Mouse (Mus musculus): Measurements from ENCODE around the gene Myrip. TPM values are rescaled to one million over a fixed set of nuclear protein-coding genes. Genes with fewer than 3 reads are reported as not detected.
"Not testable (repeated sequence)": the region's sequence is repeated elsewhere in the genome, so short reads cannot be mapped to it uniquely, and the experiment has no call there.

Myrip gene
- total RNA-seq, 2 experiments from 2014 or later, result not detected

- ATAC-seq (replicated peaks; ENCODE audit: low FRiP score, poor library complexity, severe bottlenecking), result no peak
These were observed 21.6 kb downstream of the Myrip start for GRCm38 (mm10) chr9:120322702-120323426.

DNA sequence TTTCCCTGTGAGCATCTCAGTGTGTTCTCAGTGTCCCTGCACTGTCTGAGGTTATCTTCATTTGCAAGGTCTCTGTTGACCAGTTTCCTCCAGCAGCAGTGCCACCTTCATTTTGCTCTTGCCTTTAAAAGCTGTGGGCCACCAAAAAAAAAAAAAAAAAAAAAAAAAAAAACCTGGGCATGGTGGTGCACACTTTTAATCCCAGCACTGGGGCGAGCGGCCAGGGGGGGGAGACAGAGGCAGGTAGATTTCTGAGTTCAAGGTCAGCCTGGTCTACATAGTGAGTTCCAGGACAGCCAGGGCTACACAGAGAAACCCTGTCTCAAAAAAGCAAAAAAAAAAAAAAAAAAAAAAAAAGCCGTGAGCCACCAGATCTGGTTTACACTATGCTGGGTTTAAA lies 29.7 kb downstream of the Myrip start:
- not testable (repeated sequence) for ATAC-seq (replicated peaks; ENCODE audit: low FRiP score, poor library complexity, severe bottlenecking)

GRCm38 (mm10) chr9:120338172-120338571 lies 36.9 kb downstream of the Myrip start:
- no peak for ATAC-seq (replicated peaks; ENCODE audit: low FRiP score, poor library complexity, severe bottlenecking)

GRCm38 (mm10) chr9:120339975-120340695 lies 38.8 kb downstream of the Myrip start:
- no peak for ATAC-seq (replicated peaks; ENCODE audit: low FRiP score, poor library complexity, severe bottlenecking)

- ATAC-seq (replicated peaks; ENCODE audit: low FRiP score, poor library complexity, severe bottlenecking), result no peak
These were observed 41.9 kb downstream of the Myrip start for GRCm38 (mm10) chr9:120343123-120343790.

- ATAC-seq (replicated peaks; ENCODE audit: low FRiP score, poor library complexity, severe bottlenecking), result no peak
These were observed 44.4 kb downstream of the Myrip start for GRCm38 (mm10) chr9:120345651-120346151.

DNA sequence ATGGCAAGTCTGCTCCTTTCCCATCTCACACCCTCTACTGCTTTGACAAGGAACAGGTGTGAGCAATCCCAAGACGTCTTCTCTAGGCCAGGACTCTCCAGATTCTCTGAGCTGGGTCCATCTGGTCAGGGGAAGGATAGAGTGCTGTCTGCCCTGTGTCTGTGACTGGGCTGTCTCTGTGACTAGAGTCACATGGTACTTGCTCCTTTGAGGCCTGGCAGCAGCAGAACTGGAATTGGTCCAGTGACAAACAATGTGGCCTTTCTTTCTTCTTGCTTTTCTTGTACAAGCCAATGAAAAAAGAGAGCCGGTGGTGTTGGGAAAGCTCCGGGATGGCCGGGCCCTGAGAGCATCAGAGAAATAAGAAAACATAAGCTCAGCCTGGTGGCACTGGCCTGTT lies 47.8 kb downstream of the Myrip start:
- no peak for ATAC-seq (replicated peaks; ENCODE audit: low FRiP score, poor library complexity, severe bottlenecking)

GRCm38 (mm10) chr9:120350346-120350745 lies 49.0 kb downstream of the Myrip start:
- ATAC-seq (replicated peaks; ENCODE audit: low FRiP score, poor library complexity, severe bottlenecking), result no peak

- ATAC-seq (replicated peaks; ENCODE audit: low FRiP score, poor library complexity, severe bottlenecking), result no peak
These were observed 49.7 kb downstream of the Myrip start for GRCm38 (mm10) chr9:120351061-120351460.

- ATAC-seq (replicated peaks; ENCODE audit: low FRiP score, poor library complexity, severe bottlenecking), result no peak
These were observed 50.2 kb downstream of the Myrip start for GRCm38 (mm10) chr9:120351474-120351873.

DNA sequence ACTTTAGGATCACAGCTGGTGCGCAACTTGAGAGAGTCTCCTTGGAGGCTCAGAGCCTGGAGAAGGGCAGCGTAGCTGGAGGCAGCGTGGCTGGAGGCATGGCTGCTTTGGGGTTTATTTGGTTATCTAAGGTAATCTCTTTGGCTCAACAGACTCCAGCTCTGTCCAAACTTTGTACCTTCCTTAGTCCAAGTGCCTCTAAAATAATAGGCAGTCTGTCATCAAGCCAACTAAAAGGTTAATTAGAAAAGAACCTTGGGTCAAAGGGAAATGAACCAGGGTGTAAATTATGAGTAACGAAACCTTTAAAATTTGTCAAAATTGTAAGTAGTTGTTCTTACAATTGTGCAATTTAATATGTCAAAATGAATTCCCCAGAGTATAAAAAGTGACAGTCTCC lies 51.7 kb downstream of the Myrip start:
- no peak for ATAC-seq (replicated peaks; ENCODE audit: low FRiP score, poor library complexity, severe bottlenecking)

DNA sequence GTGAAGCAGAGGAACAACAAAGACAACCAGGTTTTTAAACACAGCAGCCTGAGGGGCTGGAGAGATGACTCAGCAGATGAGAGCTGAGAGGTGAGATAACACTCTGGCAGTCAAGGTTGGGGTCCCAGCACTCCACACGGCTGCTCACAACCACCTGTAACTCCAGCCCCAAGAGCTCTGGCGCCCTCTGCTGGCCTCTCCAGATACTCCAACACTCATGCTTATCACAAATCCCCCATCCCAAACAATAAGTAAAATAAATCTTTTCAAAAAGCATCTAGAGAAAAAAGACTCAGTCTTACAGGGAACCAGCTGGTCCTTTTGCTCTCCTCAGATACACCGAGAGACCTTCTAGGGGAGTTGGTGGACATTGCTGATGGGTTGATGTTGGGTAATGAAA lies 52.7 kb downstream of the Myrip start:
- ATAC-seq (replicated peaks; ENCODE audit: low FRiP score, poor library complexity, severe bottlenecking), result no peak

DNA sequence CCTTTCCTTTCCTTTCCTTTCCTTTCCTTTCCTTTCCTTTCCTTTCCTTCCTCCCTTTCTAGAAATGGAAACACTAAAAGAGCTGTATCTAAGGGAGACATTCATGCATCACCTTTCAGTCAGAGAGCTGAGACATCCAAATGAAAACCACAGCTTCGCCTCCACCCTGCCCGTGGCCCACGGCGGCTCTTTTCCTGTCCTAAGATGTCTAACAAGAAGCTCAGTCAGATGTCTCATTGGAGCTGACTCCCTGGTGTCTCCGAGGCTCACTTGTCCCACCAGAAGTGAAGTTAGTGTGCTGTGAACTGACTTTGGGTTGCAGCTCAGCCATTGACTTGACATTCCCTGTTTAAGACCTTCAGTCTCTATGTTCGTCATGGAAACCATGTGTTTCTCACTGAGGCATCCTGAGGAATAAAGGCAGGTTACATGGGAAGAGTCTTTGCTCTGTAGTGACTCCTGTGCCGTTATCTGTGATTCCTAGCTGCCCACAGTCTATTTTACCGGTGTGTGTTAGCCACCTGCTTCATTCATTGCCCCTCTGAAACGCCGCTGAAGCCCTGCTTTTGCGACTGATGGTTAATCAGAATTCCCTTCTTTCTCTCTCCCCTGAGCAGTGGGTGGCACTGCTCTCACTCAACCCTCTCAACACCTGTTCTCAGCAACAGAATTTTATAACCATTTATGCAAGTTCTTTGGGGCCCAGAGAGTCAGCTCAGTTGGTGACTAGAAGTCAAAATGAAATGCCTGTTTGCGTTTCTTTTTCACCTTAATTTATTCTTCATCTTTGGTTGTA lies 53.4 kb downstream of the Myrip start:
- no peak for ATAC-seq (replicated peaks; ENCODE audit: low FRiP score, poor library complexity, severe bottlenecking)

DNA sequence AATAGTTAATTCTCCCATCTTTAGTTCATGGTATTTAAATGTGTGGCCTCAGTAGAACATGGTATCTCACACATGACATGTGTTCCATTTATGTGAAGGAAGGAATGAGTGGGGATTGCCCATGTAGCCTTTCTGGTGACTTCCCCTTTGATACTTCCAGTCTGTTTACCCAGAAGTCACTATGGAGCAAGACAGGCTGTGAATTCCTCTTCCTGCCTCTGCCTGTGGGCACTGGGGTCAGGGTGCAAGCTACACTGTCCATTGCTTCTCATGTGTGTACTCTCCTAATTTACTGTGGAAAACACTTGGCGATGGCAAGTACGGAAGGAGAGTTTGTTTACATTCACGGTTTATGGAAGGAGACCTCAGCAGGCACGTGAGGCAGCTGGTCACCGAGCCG lies 55.2 kb downstream of the Myrip start:
- ATAC-seq (replicated peaks; ENCODE audit: low FRiP score, poor library complexity, severe bottlenecking), result no peak

DNA sequence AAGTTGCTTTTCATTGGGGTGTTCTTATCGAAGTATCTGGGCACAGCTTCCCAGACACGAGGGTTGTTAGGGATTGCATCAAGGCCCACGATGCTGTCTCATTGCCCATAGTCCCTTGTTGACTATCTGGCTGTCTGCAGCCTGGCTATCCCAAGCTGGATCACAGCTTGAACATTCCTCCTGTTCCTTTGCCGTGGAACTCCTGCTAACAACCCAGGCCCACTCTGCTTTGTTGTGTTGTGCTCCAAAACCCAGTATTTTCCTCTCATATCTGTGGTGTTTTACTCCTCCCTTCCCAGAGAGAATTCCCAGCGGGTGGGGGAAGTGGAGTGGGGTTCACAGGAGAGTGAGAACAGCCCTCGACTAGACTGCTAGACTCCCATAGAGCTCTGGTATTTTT lies 56.7 kb downstream of the Myrip start:
- no peak for ATAC-seq (replicated peaks; ENCODE audit: low FRiP score, poor library complexity, severe bottlenecking)

DNA sequence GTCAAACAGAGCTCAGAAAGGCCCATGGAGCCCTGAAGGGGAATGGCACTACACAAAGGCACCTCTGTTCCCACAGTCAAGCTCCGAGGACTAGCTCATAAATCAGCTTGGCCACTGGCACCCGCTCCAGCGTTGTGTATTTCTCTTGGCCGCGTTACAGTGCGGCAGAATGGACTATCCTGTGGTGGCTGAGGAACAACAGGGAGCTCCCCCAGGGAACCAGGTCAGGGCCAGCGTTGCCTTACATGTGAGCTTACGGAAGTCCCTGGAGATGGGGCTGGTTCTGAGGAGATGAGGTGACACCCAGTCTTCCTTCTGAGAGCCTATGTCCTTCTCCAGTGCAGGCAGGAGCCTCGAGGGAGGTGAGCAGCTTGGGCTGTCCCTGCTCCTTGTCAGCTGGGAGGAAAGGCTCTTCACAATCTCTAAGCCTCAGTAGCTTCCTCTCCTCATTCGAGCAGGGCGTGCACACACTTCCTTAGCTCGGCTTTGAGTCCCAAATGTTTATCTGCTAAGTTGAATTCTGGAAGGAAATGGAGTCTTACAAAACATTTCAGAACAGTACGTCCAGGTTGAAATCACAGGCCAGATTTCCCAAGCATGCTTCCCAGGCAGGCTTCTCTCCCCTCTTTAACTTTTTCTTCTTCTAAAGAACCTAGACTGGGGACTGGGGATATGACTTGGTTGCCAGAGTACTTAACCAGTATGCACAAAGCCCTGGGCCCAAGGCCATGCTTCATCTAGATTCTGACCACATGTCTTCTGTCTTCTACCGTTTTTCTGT lies 59.3 kb downstream of the Myrip start:
- ATAC-seq (replicated peaks; ENCODE audit: low FRiP score, poor library complexity, severe bottlenecking), result no peak

DNA sequence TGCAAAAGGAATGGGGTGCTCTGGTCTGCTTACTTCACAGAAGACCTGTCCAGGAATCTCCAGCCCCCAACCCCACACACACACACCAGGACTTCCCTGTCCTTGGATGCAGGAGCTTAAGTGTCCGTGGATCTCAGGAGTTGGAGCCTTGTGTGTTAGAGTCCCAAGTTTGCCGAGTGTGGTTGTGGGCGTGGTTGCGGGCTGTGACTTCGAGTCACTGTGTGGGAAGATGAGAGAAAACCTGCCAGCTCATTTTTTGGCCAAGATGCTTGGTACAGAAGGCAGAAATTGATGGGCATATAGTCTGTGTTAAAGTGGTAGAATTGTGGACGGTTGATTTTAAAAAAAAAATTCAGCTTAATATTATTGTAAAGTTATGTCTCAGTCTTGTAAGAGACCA lies 60.3 kb downstream of the Myrip start:
- ATAC-seq (replicated peaks; ENCODE audit: low FRiP score, poor library complexity, severe bottlenecking), result no peak

- no peak for ATAC-seq (replicated peaks; ENCODE audit: low FRiP score, poor library complexity, severe bottlenecking)
These were observed 61.4 kb downstream of the Myrip start for GRCm38 (mm10) chr9:120362684-120363083.

DNA sequence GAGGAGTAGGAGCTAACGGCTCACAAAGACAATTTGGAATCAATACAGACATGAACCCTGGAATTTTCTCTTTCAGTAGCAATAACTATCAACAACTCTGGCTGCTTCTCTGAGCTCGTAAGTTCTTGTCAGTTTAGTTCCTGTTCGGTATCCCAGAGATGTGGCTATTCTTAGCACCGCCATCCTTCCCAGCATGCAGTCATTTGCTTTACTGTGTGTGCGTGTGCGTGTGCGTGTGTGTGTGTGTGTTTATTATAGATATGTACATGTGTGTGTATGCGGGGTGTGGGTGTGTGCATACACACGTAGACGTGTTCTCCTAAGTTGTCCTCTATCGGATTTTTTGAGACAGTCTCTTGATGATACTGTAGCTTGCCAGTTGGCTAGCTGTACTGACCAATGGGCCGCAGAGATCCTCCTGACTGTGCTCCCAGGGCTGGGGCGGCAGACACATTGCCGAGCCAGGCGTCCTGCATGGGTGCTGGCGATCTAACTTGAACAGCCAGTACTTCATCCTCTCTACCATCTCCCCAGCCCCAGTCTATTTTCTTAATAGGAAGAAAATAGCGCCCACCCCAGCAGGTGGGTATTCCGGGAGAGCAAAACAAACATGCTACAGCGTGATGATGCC lies 63.5 kb downstream of the Myrip start:
- ATAC-seq (replicated peaks; ENCODE audit: low FRiP score, poor library complexity, severe bottlenecking), result no peak

All from erythroblast, adult 5-6 weeks (primary cell).